Mouse (Mus musculus) heart, embryonic 16.5 days (tissue): Measurements from ENCODE around the gene Hes1. TPM values are rescaled to one million over a fixed set of nuclear protein-coding genes. Genes with fewer than 3 reads are reported as not detected.

Experiments
- ATAC-seq: fragments of 200-750 bp; cut with Nextera tagmentation; replicated peaks from 2 replicates; pipeline ENCODE4 v1.8.0; 2017; ENCODE audit warnings: moderate number of reproducible peaks; ENCODE audit not compliant: insufficient read depth, low FRiP score; ENCODE audit errors: extremely low read depth
- H3K27ac ChIP-seq: fragments of 300-500 bp; sonication (generic); 2 replicates; pipeline ENCODE4 v1.5.1; 2014; ENCODE audit warnings: mild to moderate bottlenecking, low read length, control low read depth, moderate library complexity
- H3K27me3 ChIP-seq: fragments of 300-500 bp; sonication (generic); 2 replicates; pipeline ENCODE4 v1.6.1; 2014; ENCODE audit warnings: low read length, mixed read lengths; ENCODE audit not compliant: control insufficient read depth, insufficient read depth
- H3K36me3 ChIP-seq: fragments of 300-500 bp; sonication (generic); 2 replicates; pipeline ENCODE4 v1.6.1; 2014; ENCODE audit not compliant: control insufficient read depth, insufficient read depth
- H3K4me1 ChIP-seq: fragments of 300-500 bp; sonication (generic); 2 replicates; pipeline ENCODE4 v1.6.1; 2014; ENCODE audit warnings: low read length, mixed read lengths; ENCODE audit not compliant: control insufficient read depth, insufficient read depth
- H3K4me2 ChIP-seq: fragments of 300-500 bp; sonication (generic); 2 replicates; pipeline ENCODE4 v1.6.1; 2014; ENCODE audit warnings: low read depth, mild to moderate bottlenecking, control low read depth, low read length
- H3K4me3 ChIP-seq: fragments of 300-500 bp; sonication (generic); 2 replicates; pipeline ENCODE4 v1.5.1; 2014; ENCODE audit warnings: mild to moderate bottlenecking, control low read depth, low read length
- H3K9ac ChIP-seq: fragments of 300-500 bp; sonication (generic); 2 replicates; pipeline ENCODE4 v1.6.1; 2014; ENCODE audit warnings: low read length, control low read depth
- H3K9me3 ChIP-seq: fragments of 300-500 bp; sonication (generic); replicated peaks from 2 replicates; pipeline ENCODE4 v1.6.1; 2016; ENCODE audit warnings: low read length; ENCODE audit not compliant: control insufficient read depth
- WGBS: fragments of 180-500 bp; shearing (Covaris S2); extraction: QIAGEN DNeasy Blood & Tissue Kit; methylation state at CpG from one replicate; pipeline ENCODE4 v1.1.7; 2014; 5-methylcytosine and 5-hydroxymethylcytosine counted together
- polyA plus RNA-seq: library from polyadenylated mRNA; unstranded; fragments of >200 nt; fragmentation: Nextera tagmentation; extraction: Ambion mirVana; gene quantifications from 2 replicates; pipeline ENCODE4 v1.2.1, GENCODE M21; 2015

The Hes1 gene
- polyA plus RNA-seq, 1 experiment from 2014 or later, result 23.8 TPM

DNA sequence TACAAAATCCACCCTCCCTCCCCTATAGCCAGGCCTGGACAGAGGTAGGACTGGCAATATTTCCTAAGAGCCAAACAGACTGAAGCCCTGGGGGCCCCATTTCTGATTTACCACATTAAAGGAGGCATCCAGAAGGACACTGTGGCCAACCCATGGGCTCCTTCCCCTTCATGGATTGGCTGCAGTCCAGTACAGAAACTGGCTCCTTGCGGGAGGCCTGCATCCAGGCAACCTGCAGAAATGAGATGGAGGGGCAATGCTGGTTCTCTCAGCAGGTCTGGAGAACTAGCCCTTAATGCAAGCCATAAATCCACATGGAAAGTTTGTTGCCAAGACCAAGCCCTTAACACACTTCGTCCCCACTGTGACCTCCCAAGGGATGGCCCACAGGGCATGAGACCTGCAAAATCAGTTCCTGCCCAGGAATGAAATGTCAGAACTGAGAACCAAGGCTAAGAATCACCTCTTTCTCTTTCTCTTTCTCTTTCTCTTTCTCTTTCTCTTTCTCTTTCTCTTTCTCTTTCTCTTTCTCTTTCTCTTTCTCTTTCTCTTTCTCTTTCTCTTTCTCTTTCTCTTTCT is 31.8 kb upstream of the Hes1 start:
- Histone ChIP-seq H3K9me3 (no peaks in the 10 kb centered on the region), H3K27ac (no peak overlapping the region), H3K27me3 (no peaks in the 10 kb centered on the region), H3K4me1 (peaks cover 8% of the 10 kb centered on the region), H3K9ac (no peak overlapping the region), H3K4me2 (no peak overlapping the region), H3K4me3 (no peak overlapping the region), H3K36me3 (no peaks in the 10 kb centered on the region)
- 86% methylated on average over 2 of the region's 2 CpGs for WGBS
- ATAC-seq, result no peak

DNA sequence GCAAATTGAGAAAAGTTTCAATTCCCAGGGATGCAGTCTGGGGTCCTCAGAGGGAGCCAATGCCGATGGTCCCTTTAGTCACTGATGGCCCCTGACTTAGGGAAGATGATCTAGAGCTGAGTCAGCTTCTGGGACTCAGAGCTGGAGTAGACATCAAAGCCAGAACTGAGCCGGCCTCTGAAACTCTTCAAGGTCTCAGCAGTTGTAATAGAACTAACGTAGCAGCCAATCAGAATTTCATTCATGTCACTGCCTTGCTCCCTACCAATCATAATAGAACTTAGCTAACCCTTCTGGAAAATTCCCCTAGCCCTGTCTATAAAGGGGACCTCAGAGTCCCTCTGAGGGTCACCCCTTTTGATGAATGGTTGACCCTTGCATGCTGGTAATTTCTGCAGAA is 30.8 kb upstream of the Hes1 start:
- WGBS, result 86% methylated on average over 3 of the region's 3 CpGs
- H3K27me3 ChIP-seq, result no peaks in the 10 kb centered on the region
- no peak overlapping the region for H3K9ac ChIP-seq
- no peak overlapping the region for H3K4me3 ChIP-seq
- peaks cover 8% of the 10 kb centered on the region for H3K4me1 ChIP-seq
- no peaks in the 10 kb centered on the region for H3K9me3 ChIP-seq
- no peak overlapping the region for H3K4me2 ChIP-seq
- H3K27ac ChIP-seq, result no peak overlapping the region
- no peaks in the 10 kb centered on the region for H3K36me3 ChIP-seq
- ATAC-seq, result no peak

DNA sequence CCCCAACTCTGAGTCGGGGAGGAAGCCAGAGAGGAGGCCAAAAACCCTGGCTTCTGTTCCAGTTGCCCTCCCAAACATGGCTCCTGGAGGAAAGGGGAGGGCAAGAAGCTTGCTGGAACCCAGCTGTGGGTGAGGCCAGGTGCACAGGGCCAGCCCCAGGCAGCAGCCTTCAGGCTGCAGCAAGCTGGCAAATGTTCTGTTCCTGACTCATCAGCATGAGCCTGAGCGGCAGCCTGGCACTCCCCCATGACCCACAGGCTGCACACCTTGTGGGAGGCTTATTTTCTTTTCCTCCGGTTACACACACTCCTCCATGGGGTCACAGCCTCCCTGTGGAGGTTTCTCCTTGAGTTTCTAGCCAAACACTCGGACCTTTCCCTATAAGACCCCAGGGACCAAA is 30.2 kb upstream of the Hes1 start:
- WGBS, result 45% methylated on average over 4 of the region's 4 CpGs
- 0 out of 2 replicates have a peak, but pooled peaks have one; percentile 12 for ATAC-seq
- no peak overlapping the region for H3K27ac ChIP-seq

DNA sequence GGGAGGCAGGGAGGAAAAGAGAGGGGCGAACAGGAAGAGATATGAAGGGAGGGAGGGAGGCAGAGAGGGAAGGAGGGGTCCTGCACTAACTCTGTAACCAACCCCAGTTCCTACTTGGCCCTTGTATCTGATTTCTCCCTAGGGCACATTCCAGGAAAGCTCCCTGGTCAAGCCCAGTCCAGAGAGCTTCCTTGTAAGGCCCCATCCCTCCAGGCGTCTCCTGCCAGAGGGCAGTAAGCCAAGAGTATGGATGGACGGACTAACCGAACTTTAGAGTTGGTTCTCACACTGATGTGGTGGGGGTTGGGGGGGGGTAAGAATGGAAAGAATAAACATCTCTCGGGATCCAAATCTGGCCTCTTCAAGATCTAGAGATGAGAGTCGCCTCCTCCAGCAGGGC is 29.7 kb upstream of the Hes1 start:
- peak; percentile 39 for ATAC-seq
- H3K27ac ChIP-seq, result no peak overlapping the region

More for the DNA sequence above, 30.2 kb upstream of the Hes1 start:
- peaks cover 8% of the 10 kb centered on the region for H3K4me1 ChIP-seq
- H3K27me3 ChIP-seq, result no peaks in the 10 kb centered on the region
- no peak overlapping the region for H3K9ac ChIP-seq
- no peaks in the 10 kb centered on the region for H3K36me3 ChIP-seq
- no peaks in the 10 kb centered on the region for H3K9me3 ChIP-seq
- H3K4me3 ChIP-seq, result no peak overlapping the region
- H3K4me2 ChIP-seq, result no peak overlapping the region

DNA sequence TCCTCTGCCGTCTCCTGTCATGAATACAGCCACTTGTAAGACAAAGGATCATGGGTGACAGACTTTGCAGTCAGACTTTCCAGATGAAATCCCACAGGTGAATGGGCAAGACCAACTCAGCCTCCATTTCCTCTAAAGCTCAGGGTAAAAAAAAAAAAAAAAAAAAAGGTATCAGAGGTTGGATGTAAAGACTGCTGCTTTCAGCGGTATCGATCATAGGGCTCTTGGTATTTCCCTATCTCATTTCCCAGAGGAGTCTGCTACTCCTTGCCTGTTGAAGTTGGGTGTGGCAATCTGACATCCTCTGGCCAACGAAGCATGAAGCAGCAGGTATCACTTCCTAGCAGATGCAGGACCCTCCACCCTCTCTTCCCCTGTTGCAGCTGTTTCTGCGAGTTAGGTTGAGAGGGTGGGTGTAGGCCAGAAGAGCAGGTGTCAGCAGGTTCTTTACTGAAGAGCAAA is 29.2 kb upstream of the Hes1 start:
- Histone ChIP-seq H3K4me2 (no peak overlapping the region), H3K9me3 (no peaks in the 10 kb centered on the region), H3K9ac (no peak overlapping the region), H3K27ac (no peak overlapping the region), H3K4me3 (no peak overlapping the region), H3K4me1 (peaks cover 11% of the 10 kb centered on the region), H3K27me3 (no peaks in the 10 kb centered on the region), H3K36me3 (no peaks in the 10 kb centered on the region)
- ATAC-seq, result no peak
- WGBS, result 60% methylated on average over 5 of the region's 5 CpGs

More for the DNA sequence above, 29.7 kb upstream of the Hes1 start:
- Histone ChIP-seq H3K4me2 (no peak overlapping the region), H3K4me3 (no peak overlapping the region), H3K4me1 (peaks cover 11% of the 10 kb centered on the region), H3K27me3 (no peaks in the 10 kb centered on the region), H3K9ac (no peak overlapping the region), H3K36me3 (no peaks in the 10 kb centered on the region), H3K9me3 (no peaks in the 10 kb centered on the region)
- 32% methylated on average over 6 of the region's 6 CpGs for WGBS

DNA sequence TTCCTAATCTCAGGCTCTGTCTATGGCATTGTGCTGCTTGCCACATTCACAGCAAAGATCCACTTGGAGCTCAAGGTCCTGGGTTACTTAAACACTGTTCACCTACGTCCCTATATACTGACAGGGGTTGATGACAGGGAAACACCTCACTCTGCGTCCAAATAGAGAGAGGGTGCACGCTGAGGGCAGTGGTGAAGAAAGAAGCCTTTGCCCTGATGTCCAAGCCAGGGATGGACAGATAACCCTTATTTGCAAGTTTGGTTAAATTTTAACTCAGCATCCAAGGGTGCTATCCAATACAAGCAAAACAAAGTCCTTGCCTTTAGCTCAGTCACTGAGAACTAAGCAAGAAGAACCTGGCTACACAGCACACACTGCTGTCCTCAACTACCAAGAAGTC is 28.1 kb upstream of the Hes1 start:
- H3K9ac ChIP-seq, result no peak overlapping the region
- H3K4me2 ChIP-seq, result no peak overlapping the region
- H3K4me3 ChIP-seq, result no peak overlapping the region
- H3K27ac ChIP-seq, result no peak overlapping the region
- H3K9me3 ChIP-seq, result no peaks in the 10 kb centered on the region
- WGBS, result 86% methylated on average over 3 of the region's 3 CpGs
- no peaks in the 10 kb centered on the region for H3K36me3 ChIP-seq
- H3K4me1 ChIP-seq, result peaks cover 11% of the 10 kb centered on the region
- H3K27me3 ChIP-seq, result no peaks in the 10 kb centered on the region
- no peak for ATAC-seq

DNA sequence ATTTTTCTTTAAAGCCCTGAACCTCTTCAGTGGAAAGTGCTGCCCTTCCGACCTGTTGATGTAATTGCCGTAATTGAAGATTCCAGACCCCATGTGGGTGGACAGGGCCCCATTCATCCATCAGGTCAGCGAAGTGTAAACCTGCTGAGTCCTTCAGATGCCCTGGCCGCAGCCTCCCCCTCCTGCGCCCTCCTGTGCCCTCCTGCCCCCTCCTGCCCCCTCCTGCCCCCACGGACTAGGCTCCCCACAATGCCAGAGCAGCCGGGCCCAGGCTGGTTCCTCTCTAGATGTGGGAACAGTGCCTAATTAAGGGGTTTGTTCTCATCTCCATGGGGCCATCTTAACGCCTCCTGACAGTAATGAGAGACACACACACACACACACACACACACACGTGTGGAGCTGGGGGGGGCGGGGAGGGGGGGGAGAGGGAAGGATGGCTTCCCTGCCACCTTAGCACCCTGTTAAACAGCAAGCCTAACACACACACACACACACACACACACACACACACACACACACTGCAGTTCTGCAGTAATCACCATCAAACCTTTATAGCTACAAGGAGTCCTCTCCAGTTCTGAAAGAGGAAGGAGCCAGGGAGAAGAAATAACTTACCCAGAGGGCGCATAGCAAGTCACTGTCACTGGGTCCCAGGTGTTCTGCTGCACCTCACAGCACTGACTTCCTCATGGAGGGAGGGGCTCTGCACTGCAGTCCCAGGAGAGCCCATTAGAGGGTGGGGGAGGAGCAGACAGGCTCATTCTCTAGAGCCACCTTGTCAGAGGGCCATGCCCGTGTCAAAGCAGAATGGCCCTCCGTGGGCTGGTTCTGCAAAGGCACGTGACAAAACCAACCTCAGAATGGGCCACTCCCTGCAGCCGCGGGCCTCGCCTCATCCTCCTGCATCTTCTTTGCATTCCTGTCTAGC is 25.3 kb upstream of the Hes1 start:
- WGBS, result 39% methylated on average over 15 of the region's 17 CpGs
- Histone ChIP-seq H3K4me3 (no peak overlapping the region), H3K36me3 (no peaks in the 10 kb centered on the region), H3K4me1 (peaks cover 10% of the 10 kb centered on the region), H3K4me2 (no peak overlapping the region), H3K27me3 (no peaks in the 10 kb centered on the region), H3K9me3 (no peaks in the 10 kb centered on the region), H3K27ac (no peak overlapping the region), H3K9ac (no peak overlapping the region)
- peak; percentile 54; the same call in 1 of the 2 replicates for ATAC-seq

DNA sequence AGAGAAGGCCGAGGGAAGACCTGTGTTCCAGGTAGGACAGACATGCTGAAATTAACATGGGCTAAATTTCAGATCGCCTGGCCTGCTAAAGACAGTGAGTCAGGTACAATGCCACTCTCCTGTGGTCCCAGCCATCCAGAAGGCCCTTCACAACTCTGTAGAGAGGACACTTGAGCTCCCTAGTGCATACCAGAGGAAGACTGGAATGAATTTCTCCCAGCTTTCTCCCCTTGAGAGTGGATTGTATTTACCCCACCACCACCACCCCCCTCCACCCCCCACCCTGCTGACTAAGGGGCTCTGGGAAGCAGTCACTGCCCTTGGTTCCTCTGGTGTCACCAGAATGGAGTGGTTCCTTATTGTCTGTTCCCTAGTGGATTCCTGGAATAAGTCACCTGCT is 24.3 kb upstream of the Hes1 start:
- Histone ChIP-seq H3K9ac (no peak overlapping the region), H3K27ac (no peak overlapping the region), H3K9me3 (no peaks in the 10 kb centered on the region), H3K4me1 (peaks cover 3% of the 10 kb centered on the region; the same call in 1 of the 2 replicates), H3K4me2 (no peak overlapping the region), H3K36me3 (no peaks in the 10 kb centered on the region), H3K4me3 (no peak overlapping the region), H3K27me3 (no peaks in the 10 kb centered on the region)
- ATAC-seq, result no peak
- 88% methylated on average over 2 of the region's 2 CpGs for WGBS

DNA sequence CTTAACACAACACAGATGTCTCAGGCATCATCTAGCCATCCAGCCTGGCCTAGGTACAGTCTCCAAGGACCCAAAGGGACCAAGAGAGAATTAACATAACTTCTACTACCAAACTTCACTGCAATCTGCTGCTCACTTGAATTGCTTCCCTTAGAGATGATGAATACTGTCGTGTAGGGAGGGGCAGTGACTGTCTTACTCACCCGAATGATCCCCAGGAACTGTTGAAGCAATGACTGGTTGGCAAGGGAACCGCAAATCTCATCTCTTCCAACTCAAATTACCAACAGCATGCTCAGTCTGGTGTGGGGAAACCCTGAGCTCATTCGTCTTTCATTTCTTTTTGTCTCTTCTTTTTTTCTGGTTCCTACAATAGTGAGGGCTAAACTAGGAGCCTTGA is 21.3 kb upstream of the Hes1 start:
- H3K4me3 ChIP-seq, result no peak overlapping the region
- no peak overlapping the region for H3K27ac ChIP-seq
- no peaks in the 10 kb centered on the region for H3K9me3 ChIP-seq
- H3K4me2 ChIP-seq, result no peak overlapping the region
- no peak overlapping the region for H3K9ac ChIP-seq
- H3K27me3 ChIP-seq, result no peaks in the 10 kb centered on the region
- H3K36me3 ChIP-seq, result no peaks in the 10 kb centered on the region
- H3K4me1 ChIP-seq, result peaks cover 3% of the 10 kb centered on the region; the same call in 1 of the 2 replicates
- 76% methylated on average over 4 of the region's 4 CpGs for WGBS
- ATAC-seq, result no peak
